Mouse (Mus musculus): Measurements from ENCODE around the gene Ndufaf1. TPM values are rescaled to one million over a fixed set of nuclear protein-coding genes. Genes with fewer than 3 reads are reported as not detected.
"Not testable (repeated sequence)": the region's sequence is repeated elsewhere in the genome, so short reads cannot be mapped to it uniquely, and the experiment has no call there.

Gene Ndufaf1
- polyA plus RNA-seq, 1 experiment: 12.3 TPM

DNA sequence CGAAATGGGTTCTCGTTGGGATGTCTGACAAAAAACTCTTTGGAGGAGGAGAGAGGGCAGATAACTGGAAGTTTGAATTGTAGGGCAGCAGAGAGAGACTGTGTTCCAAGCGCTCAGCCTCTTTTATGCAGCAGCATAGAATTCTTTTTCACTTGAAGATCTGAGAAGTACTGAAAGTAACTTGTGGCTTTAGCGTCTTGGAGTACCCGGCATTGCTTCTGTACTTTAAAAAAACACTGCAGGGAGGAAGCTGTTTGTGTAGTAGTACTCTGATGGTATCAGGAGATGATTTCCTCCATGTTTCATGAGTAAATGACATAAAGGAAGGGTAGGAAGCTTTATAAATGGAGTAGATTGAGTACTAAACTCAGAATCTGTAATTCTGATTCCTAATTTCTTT, 13.2 kb upstream of the Ndufaf1 start:
- Histone ChIP-seq H3K27ac (ENCODE audit: insufficient read depth, low read depth, low read length) (no peak overlapping the region), H3K4me3 (ENCODE audit: insufficient read depth, low read length) (peak overlapping the region; percentile 95), H3K4me1 (ENCODE audit: control insufficient read depth, insufficient read depth, low read length) (peaks cover 4% of the 10 kb centered on the region; the same call in 1 of the 2 replicates)
- TF ChIP-seq POLR2A (IDR thresholded peaks at IDR 0.05; ENCODE audit: borderline replicate concordance, low read depth, low read length): no peak
- TF ChIP-seq CTCF (IDR thresholded peaks at IDR 0.05; ENCODE audit: low read depth, low read length): no peak

DNA sequence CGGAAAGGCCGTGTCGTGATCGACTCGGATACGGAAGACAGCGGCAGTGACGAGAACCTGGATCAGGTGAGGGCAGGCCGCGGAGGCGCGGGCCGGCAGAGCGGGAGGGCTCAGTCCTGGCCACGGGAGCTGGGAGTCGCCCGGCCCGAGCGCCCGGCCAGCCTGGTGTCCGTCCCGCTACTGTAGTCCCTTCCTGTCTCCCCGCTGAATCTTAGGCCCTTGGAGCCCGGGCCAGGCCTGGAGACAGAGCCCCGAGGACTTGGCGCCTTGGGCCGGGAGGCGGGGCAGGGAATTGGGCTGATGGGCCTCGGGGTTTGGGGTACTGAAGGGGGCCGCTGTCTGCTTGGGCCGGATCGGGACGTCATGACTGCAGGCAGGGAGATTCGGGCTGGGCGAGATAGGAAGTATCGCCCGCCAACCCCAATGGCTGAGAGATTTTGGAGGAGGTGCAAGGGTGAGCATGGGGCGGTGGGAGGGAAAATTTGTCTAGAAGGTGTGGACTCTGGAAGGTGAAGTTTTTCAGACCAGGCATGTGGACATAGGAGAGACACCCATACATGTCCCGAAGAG, 12.7 kb upstream of the Ndufaf1 start:
- no peak for TF ChIP-seq CTCF (IDR thresholded peaks at IDR 0.05; ENCODE audit: low read depth, low read length)
- no peak for TF ChIP-seq POLR2A (IDR thresholded peaks at IDR 0.05; ENCODE audit: borderline replicate concordance, low read depth, low read length)
- Histone ChIP-seq H3K4me1 (ENCODE audit: control insufficient read depth, insufficient read depth, low read length) (peaks cover 4% of the 10 kb centered on the region; the same call in 1 of the 2 replicates), H3K27ac (ENCODE audit: insufficient read depth, low read depth, low read length) (peak overlapping the region; percentile 21), H3K4me3 (ENCODE audit: insufficient read depth, low read length) (peak overlapping the region; percentile 95)

- H3K4me3 ChIP-seq (ENCODE audit: insufficient read depth, low read length): peak within 1 kb of the TSS; percentile 95
- peak; percentile 80 for TF ChIP-seq POLR2A (IDR thresholded peaks at IDR 0.05; ENCODE audit: borderline replicate concordance, low read depth, low read length)
- 0 out of 2 replicates have a peak, but pooled peaks have one; percentile 12 for TF ChIP-seq CTCF (IDR thresholded peaks at IDR 0.05; ENCODE audit: low read depth, low read length)
Measured at GRCm38 (mm10) chr2:119674525-119675214, 12.0 kb upstream of the Ndufaf1 start, which contains the start of gene Rtf1. Gene Rtf1, plus strand, starts transcription at chr2:119675068.

GRCm38 (mm10) chr2:119669010-119669409, 6.4 kb upstream of the Ndufaf1 start:
- Histone ChIP-seq H3K4me3 (ENCODE audit: insufficient read depth, low read length) (no peak overlapping the region), H3K27ac (ENCODE audit: insufficient read depth, low read depth, low read length) (no peak overlapping the region), H3K4me1 (ENCODE audit: control insufficient read depth, insufficient read depth, low read length) (no peaks in the 10 kb centered on the region)
- TF ChIP-seq POLR2A (IDR thresholded peaks at IDR 0.05; ENCODE audit: borderline replicate concordance, low read depth, low read length) (no peak), CTCF (IDR thresholded peaks at IDR 0.05; ENCODE audit: low read depth, low read length) (0 out of 2 replicates have a peak, but pooled peaks have one; percentile 22)

More at GRCm38 (mm10) chr2:119674525-119675214, 12.0 kb upstream of the Ndufaf1 start, which contains the start of gene Rtf1:
- Histone ChIP-seq H3K27ac (ENCODE audit: insufficient read depth, low read depth, low read length) (peak within 1 kb of the TSS; percentile 76), H3K4me1 (ENCODE audit: control insufficient read depth, insufficient read depth, low read length) (peaks cover 4% of the 10 kb centered on the region; the same call in 1 of the 2 replicates)

DNA sequence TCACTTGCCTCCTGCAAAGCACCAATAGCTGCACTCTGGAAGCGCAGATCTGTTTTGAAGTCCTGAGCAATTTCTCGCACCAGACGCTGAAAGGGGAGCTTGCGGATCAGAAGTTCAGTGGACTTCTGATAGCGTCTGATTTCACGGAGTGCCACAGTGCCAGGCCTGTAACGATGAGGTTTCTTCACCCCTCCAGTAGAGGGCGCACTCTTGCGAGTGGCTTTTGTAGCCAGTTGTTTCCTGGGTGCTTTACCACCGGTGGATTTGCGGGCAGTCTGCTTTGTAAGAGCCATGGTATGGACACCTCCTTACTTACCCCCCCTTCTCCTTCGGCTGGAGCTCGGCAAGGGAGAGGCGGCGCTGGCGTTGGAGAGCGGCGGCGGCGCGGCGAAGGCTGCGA, 3.1 kb upstream of the Ndufaf1 start:
- H3K4me1 ChIP-seq (ENCODE audit: control insufficient read depth, insufficient read depth, low read length): not testable (repeated sequence)

DNA sequence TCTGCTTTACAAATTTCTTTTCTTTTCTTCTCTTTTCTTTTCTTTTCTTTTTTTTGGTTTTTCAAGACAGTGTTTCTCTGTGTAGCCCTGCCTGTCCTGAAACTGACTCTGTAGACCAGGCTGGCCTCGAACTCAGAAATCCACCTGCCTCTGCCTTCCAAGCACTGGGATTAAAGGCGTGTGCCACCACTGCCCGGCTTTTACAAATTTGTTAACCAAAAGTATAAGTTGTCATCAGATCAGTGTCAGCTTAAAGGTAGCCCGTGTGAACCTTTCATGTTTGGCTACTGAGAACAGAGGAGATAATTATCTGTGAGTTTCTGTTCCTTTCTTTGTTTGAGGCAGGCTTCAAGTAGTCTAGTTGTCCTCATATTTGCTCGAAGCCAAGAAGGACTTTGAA, 18.4 kb downstream of the Ndufaf1 start:
- no peaks in the 10 kb centered on the region for H3K4me1 ChIP-seq (ENCODE audit: control insufficient read depth, insufficient read depth, low read length)
- no peak overlapping the region for H3K27ac ChIP-seq (ENCODE audit: insufficient read depth, low read depth, low read length)
- no peak overlapping the region for H3K4me3 ChIP-seq (ENCODE audit: insufficient read depth, low read length)
- no peak for TF ChIP-seq CTCF (IDR thresholded peaks at IDR 0.05; ENCODE audit: low read depth, low read length)
- no peak for TF ChIP-seq POLR2A (IDR thresholded peaks at IDR 0.05; ENCODE audit: borderline replicate concordance, low read depth, low read length)

More for the DNA sequence above, 3.1 kb upstream of the Ndufaf1 start:
- not testable (repeated sequence) for H3K27ac ChIP-seq (ENCODE audit: insufficient read depth, low read depth, low read length); H3K4me3 ChIP-seq (ENCODE audit: insufficient read depth, low read length)

DNA sequence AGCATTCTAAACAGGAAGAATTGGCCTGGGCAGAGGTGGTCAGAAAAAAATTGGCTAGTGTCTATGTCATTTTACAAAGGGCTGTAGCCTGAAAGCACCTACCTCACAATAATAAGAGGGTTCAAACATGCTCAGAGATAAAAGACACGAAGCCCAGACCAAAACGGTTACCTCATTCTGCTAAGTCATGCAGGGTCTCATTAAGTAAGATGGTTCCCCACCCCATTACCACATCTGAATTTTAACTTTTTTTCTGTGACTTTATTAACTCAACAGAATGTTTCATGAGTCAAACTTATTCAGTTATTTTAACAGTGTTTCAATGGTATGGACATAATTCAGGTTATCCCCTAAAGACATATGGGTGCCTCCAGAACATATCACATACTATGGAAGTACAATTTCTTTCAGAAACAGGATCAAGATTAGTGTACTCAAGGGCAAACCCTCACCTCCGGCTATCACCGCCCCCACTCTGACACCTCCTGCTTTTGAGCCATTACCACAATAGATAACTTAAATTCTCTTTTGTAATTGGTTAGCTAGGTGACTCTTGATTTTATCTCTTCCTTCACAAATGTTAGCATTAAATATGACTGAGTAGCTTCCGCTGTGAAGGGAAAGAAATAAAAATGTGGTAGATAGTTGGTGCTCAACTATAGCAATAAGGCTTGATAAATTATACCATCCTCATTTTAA, 21.3 kb downstream of the Ndufaf1 start:
- Histone ChIP-seq H3K4me1 (ENCODE audit: control insufficient read depth, insufficient read depth, low read length) (no peaks in the 10 kb centered on the region), H3K27ac (ENCODE audit: insufficient read depth, low read depth, low read length) (no peak overlapping the region), H3K4me3 (ENCODE audit: insufficient read depth, low read length) (no peak overlapping the region)
- no peak for TF ChIP-seq CTCF (IDR thresholded peaks at IDR 0.05; ENCODE audit: low read depth, low read length)
- no peak for TF ChIP-seq POLR2A (IDR thresholded peaks at IDR 0.05; ENCODE audit: borderline replicate concordance, low read depth, low read length)

DNA sequence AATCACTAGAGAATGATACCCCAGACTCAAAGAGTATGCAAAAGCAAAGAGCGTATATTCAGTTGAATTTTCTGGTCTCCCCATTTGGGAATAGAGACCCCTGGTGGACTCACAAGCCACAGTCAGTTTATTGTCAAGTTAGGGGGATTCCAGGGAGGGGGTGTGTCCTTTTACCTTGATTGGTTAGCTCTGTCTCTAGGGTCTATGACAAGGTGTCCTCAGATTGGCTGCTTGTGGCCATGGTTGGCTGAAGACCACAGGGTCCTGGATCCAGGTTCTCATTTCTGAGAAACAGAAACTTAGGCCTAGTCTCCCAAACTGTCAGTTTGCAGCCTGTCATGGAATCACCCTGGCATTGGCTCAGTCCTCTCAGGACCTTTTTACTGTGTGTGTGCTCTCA, 25.8 kb downstream of the Ndufaf1 start:
- TF ChIP-seq CTCF (IDR thresholded peaks at IDR 0.05; ENCODE audit: low read depth, low read length) (no peak), POLR2A (IDR thresholded peaks at IDR 0.05; ENCODE audit: borderline replicate concordance, low read depth, low read length) (no peak)

DNA sequence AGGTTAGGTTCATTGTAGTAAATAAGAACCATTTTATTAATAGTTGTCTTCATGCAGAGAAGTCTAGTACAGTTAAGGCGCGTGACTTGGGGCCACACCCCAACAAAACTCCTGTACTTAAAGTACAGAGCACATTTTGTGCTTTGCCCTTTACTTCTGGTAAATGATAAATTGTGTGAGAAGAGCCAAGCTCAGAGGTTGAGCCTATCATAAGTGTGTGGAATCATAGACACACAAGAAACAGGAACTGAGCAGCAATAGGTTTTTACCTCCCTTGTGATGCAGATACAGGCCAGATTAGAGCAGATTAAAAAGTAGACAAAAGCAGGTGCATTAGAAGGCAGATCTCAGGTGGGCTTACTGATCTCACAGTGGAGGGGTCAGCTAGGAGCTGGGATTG, 41.3 kb downstream of the Ndufaf1 start:
- Histone ChIP-seq H3K4me3 (ENCODE audit: insufficient read depth, low read length) (no peak overlapping the region), H3K27ac (ENCODE audit: insufficient read depth, low read depth, low read length) (no peak overlapping the region), H3K4me1 (ENCODE audit: control insufficient read depth, insufficient read depth, low read length) (peaks cover 9% of the 10 kb centered on the region; the same call in 1 of the 2 replicates)
- no peak for TF ChIP-seq CTCF (IDR thresholded peaks at IDR 0.05; ENCODE audit: low read depth, low read length)

More for the DNA sequence above, 25.8 kb downstream of the Ndufaf1 start:
- no peak overlapping the region for H3K4me3 ChIP-seq (ENCODE audit: insufficient read depth, low read length)
- H3K4me1 ChIP-seq (ENCODE audit: control insufficient read depth, insufficient read depth, low read length): peaks cover 2% of the 10 kb centered on the region; the same call in 1 of the 2 replicates
- H3K27ac ChIP-seq (ENCODE audit: insufficient read depth, low read depth, low read length): no peak overlapping the region

- peak overlapping the region; percentile 44 for H3K27ac ChIP-seq (ENCODE audit: insufficient read depth, low read depth, low read length)
- H3K4me3 ChIP-seq (ENCODE audit: insufficient read depth, low read length): peak overlapping the region; percentile 84
- not testable (repeated sequence) for H3K4me1 ChIP-seq (ENCODE audit: control insufficient read depth, insufficient read depth, low read length)
Measured at GRCm38 (mm10) chr2:119619002-119619401, 43.6 kb downstream of the Ndufaf1 start.

All from bone marrow macrophage, adult 2 months (primary cell).